Mouse (Mus musculus): ENCODE data around the gene Calu.
"Not testable (repeated sequence)": the region's sequence is repeated elsewhere in the genome, so short reads cannot be mapped to it uniquely, and the experiment has no call there.

Gene Calu

GRCm38 (mm10) chr6:29362246-29363128 is 14.6 kb downstream of the Calu start:
- DNase-seq (ENCODE audit: low spot score): no peak

- no peak for DNase-seq (ENCODE audit: low spot score)
These were observed 15.3 kb downstream of the Calu start for GRCm38 (mm10) chr6:29363129-29363515.

- DNase-seq (ENCODE audit: low spot score): no peak
These were observed 17.4 kb downstream of the Calu start for GRCm38 (mm10) chr6:29365277-29365676.

- DNase-seq (ENCODE audit: low spot score): no peak
These were observed 29.5 kb downstream of the Calu start for GRCm38 (mm10) chr6:29377386-29377785.

- DNase-seq (ENCODE audit: low spot score): no peak
These were observed 30.8 kb downstream of the Calu start for GRCm38 (mm10) chr6:29378678-29379077.

- no peak for DNase-seq (ENCODE audit: low spot score)
These were observed 32.1 kb downstream of the Calu start for GRCm38 (mm10) chr6:29379954-29380353.

GRCm38 (mm10) chr6:29382442-29382841 is 34.6 kb downstream of the Calu start:
- no peak for DNase-seq (ENCODE audit: low spot score)

GRCm38 (mm10) chr6:29388052-29388518 is 40.2 kb downstream of the Calu start, which contains the start of gene Opn1sw:
Gene Opn1sw, minus strand, starts transcription at chr6:29388468.
- DNase-seq (ENCODE audit: low spot score): peak; percentile 27

- peak; percentile 95 for DNase-seq (ENCODE audit: low spot score)
These were observed 40.8 kb downstream of the Calu start for GRCm38 (mm10) chr6:29388606-29389080.

GRCm38 (mm10) chr6:29389425-29389824 is 41.6 kb downstream of the Calu start:
- DNase-seq (ENCODE audit: low spot score): no peak

- not testable (repeated sequence) for DNase-seq (ENCODE audit: low spot score)
These were observed 42.6 kb downstream of the Calu start for GRCm38 (mm10) chr6:29390500-29390899.

- DNase-seq (ENCODE audit: low spot score): not testable (repeated sequence)
These were observed 43.4 kb downstream of the Calu start for GRCm38 (mm10) chr6:29391241-29391640.

GRCm38 (mm10) chr6:29391802-29392201 is 43.9 kb downstream of the Calu start:
- DNase-seq (ENCODE audit: low spot score): no peak

- DNase-seq (ENCODE audit: low spot score): no peak
These were observed 46.4 kb downstream of the Calu start for GRCm38 (mm10) chr6:29394286-29394685.

GRCm38 (mm10) chr6:29395910-29396713 is 48.2 kb downstream of the Calu start, which contains the start of gene Ccdc136:
Gene Ccdc136, plus strand, starts transcription at chr6:29396309.
- DNase-seq (ENCODE audit: low spot score): peak; percentile 77

- peak; percentile 5 for DNase-seq (ENCODE audit: low spot score)
These were observed 49.1 kb downstream of the Calu start for GRCm38 (mm10) chr6:29396714-29397540.

GRCm38 (mm10) chr6:29397575-29397974 is 49.7 kb downstream of the Calu start:
- DNase-seq (ENCODE audit: low spot score): peak; percentile 7

GRCm38 (mm10) chr6:29399851-29400250 is 52.0 kb downstream of the Calu start:
- no peak for DNase-seq (ENCODE audit: low spot score)

GRCm38 (mm10) chr6:29402693-29403342 is 54.9 kb downstream of the Calu start:
- peak; percentile 32 for DNase-seq (ENCODE audit: low spot score)

- no peak for DNase-seq (ENCODE audit: low spot score)
These were observed 58.5 kb downstream of the Calu start for GRCm38 (mm10) chr6:29406412-29406811.

GRCm38 (mm10) chr6:29415446-29415845 is 67.6 kb downstream of the Calu start:
- DNase-seq (ENCODE audit: low spot score): no peak

Measured in urinary bladder, postnatal 14 days (tissue).